In genomic region chr2:64108040-64108439, GRCm38 (mm10) we compare ENCODE assay signal across 21 mouse cellular contexts. TPM values are rescaled to one million over a fixed set of nuclear protein-coding genes. Genes with fewer than 3 reads are reported as not detected.
DNase-seq lines count a peak whose midpoint lies in the region; ATAC-seq and TF ChIP-seq lines count a peak whose summit lies in the region.
"Had no signal": no experiment of that assay in that cellular context is flagged by ENCODE, and none has a peak within 500 bp of the region (broad histone marks: within the 10 kb centered on the region; RNA-seq: fewer than 3 reads in every experiment).

No protein-coding gene starts in this region.

- no peak overlapping the region for H3K27ac ChIP-seq in forebrain, embryonic 12.5 days
- H3K27ac ChIP-seq in forebrain, embryonic 11.5 days (ENCODE audit: low read depth, low read length): no peak overlapping the region
- H3K27ac ChIP-seq in intestine, postnatal 0 days (ENCODE audit: low read depth, low read length): no peak overlapping the region

- H3K4me3 ChIP-seq in forebrain, embryonic 12.5 days (replicated peaks): no peak overlapping the region
- H3K4me3 ChIP-seq in forebrain, embryonic 11.5 days (ENCODE audit: low read depth, low read length): no peak overlapping the region
- no peak overlapping the region for H3K4me3 ChIP-seq in intestine, postnatal 0 days (ENCODE audit: low read depth, low read length)

- no peaks in the 10 kb centered on the region for H3K36me3 ChIP-seq in forebrain, embryonic 12.5 days (replicated peaks)
- no peaks in the 10 kb centered on the region for H3K36me3 ChIP-seq in forebrain, embryonic 11.5 days (ENCODE audit: control insufficient read depth, insufficient read depth, low read length)
- no peaks in the 10 kb centered on the region for H3K36me3 ChIP-seq in intestine, postnatal 0 days (ENCODE audit: control insufficient read depth, insufficient read depth)
- H3K36me3 ChIP-seq: G1E had no signal

- WGBS in forebrain, embryonic 12.5 days: 45% methylated on average over 8 of the region's 8 CpGs
- WGBS in forebrain, embryonic 11.5 days: 56% methylated on average over 8 of the region's 8 CpGs
- WGBS in intestine, postnatal 0 days: 84% methylated on average over 8 of the region's 8 CpGs

- no peak for TF ChIP-seq CTCF in intestine, postnatal 0 days (IDR thresholded peaks at IDR 0.05; ENCODE audit: low read depth)

- no peaks in the 10 kb centered on the region for H3K27me3 ChIP-seq in forebrain, embryonic 12.5 days
- H3K27me3 ChIP-seq in forebrain, embryonic 11.5 days (ENCODE audit: control insufficient read depth, insufficient read depth, low read length): no peaks in the 10 kb centered on the region
- no peaks in the 10 kb centered on the region for H3K27me3 ChIP-seq in intestine, postnatal 0 days (replicated peaks; ENCODE audit: control insufficient read depth, insufficient read depth, low read length)
- H3K27me3 ChIP-seq: CH12.LX had no signal

- DNase-seq in forebrain, embryonic 11.5 days (ENCODE audit: low spot score): no peak
- DNase-seq in retina, embryonic 14.5 days (ENCODE audit: low spot score): peak; percentile 57
- DNase-seq in retina, postnatal 1 day: peak; percentile 51
- no peak for DNase-seq in thymus, postnatal 25 days
- DNase-seq: adrenal gland, adult 2 months; adrenal gland, adult 8-10 months; adrenal gland, postnatal 10 days; adrenal gland, postnatal 14 days; adrenal gland, postnatal 25 days; adrenal gland, postnatal 36 days; B cell, adult 2 months; cerebellum, adult 11 months; cerebellum, adult 11-12 months; cerebellum, adult 18-20 months had no signal

- no peaks in the 10 kb centered on the region for H3K9me3 ChIP-seq in forebrain, embryonic 12.5 days
- no peaks in the 10 kb centered on the region for H3K9me3 ChIP-seq in forebrain, embryonic 11.5 days (ENCODE audit: control insufficient read depth, low read length)
- no peaks in the 10 kb centered on the region for H3K9me3 ChIP-seq in intestine, postnatal 0 days (ENCODE audit: control insufficient read depth)

- no peak overlapping the region for H3K4me2 ChIP-seq in forebrain, embryonic 12.5 days
- H3K4me2 ChIP-seq in forebrain, embryonic 11.5 days (ENCODE audit: low read depth, low read length, severe bottlenecking): no peak overlapping the region
- no peak overlapping the region for H3K4me2 ChIP-seq in intestine, postnatal 0 days (replicated peaks; ENCODE audit: low read depth)

- 0 out of 2 replicates have a peak, but pooled peaks have one; percentile 23 for ATAC-seq in forebrain, embryonic 12.5 days (ENCODE audit: low FRiP score)
- no peak for ATAC-seq in forebrain, embryonic 11.5 days (replicated peaks; ENCODE audit: low FRiP score)
- ATAC-seq in intestine, postnatal 0 days: no peak
- ATAC-seq: activated CD4-positive, CD25-positive, alpha-beta regulatory T cell, adult 4 months; CD4-positive, CD25-positive, alpha-beta regulatory T cell, adult 4 months; Patski had no signal

- no peaks in the 10 kb centered on the region for H3K4me1 ChIP-seq in forebrain, embryonic 12.5 days
- H3K4me1 ChIP-seq in forebrain, embryonic 11.5 days (replicated peaks; ENCODE audit: control insufficient read depth, insufficient read depth, low read length): no peaks in the 10 kb centered on the region
- H3K4me1 ChIP-seq in intestine, postnatal 0 days (replicated peaks; ENCODE audit: control insufficient read depth, insufficient read depth, low read length): no peaks in the 10 kb centered on the region

- no peak overlapping the region for H3K9ac ChIP-seq in forebrain, embryonic 12.5 days
- no peak overlapping the region for H3K9ac ChIP-seq in forebrain, embryonic 11.5 days (ENCODE audit: low read length)
- H3K9ac ChIP-seq in intestine, postnatal 0 days (ENCODE audit: low read depth, low read length): no peak overlapping the region

RNA-seq across cellular contexts. Expression of gene Fign, which starts 10.2 kb away (rescaled TPM):
- polyA plus RNA-seq in forebrain, embryonic 12.5 days (2016; fragmentation: Nextera tagmentation; extraction: Ambion mirVana): 13.7 and 17.2 TPM in 2 replicates
- polyA plus RNA-seq in forebrain, embryonic 11.5 days (2014; fragmentation: Nextera tagmentation; extraction: Ambion mirVana): 14.4 and 16.2 TPM in 2 replicates
- 0.64 and 0.73 TPM in 2 replicates for polyA plus RNA-seq in intestine, postnatal 0 days (2015; fragmentation: Nextera tagmentation; extraction: Ambion mirVana)
- polyA plus RNA-seq: G1E, Patski had no signal

Comparison
In these comparisons a context has a peak if more than half of its experiments do, and no peak if none do; other contexts are left out.
1. DNase-seq: peak in retina, embryonic 14.5 days (single experiment) and retina, postnatal 1 day (single experiment); none in forebrain, embryonic 11.5 days (single experiment) and thymus, postnatal 25 days (single experiment).